Mouse (Mus musculus) MEL (cell line): Measurements from ENCODE around the gene Lrp4. TPM values are rescaled to one million over a fixed set of nuclear protein-coding genes. Genes with fewer than 3 reads are reported as not detected.

Source experiments
- DNase-seq: peaks from one replicate; pipeline ENCODE4 v3.0.0; 2011; ENCODE audit warnings: low read depth, low spot score
- H3K27ac ChIP-seq: 2 replicates; pipeline ENCODE4 v1.5.1; 2012; ENCODE audit warnings: low read depth, mild to moderate bottlenecking, control low read depth, low read length, moderate library complexity; ENCODE audit not compliant: control insufficient read depth
- H3K27me3 ChIP-seq, 2 experiments: fragments of 150-350 bp in 1 of 2; sonication (generic) in 1 of 2; 2 replicates each; pipeline ENCODE4 v1.6.1; 2012; ENCODE audit warnings: low read length in 2 of 2, mild to moderate bottlenecking in 2 of 2, improper control_type of control experiment in 1 of 2, moderate library complexity in 1 of 2; ENCODE audit not compliant: insufficient read depth in 2 of 2, control insufficient read depth in 1 of 2
- H3K36me3 ChIP-seq, 2 experiments: 2 replicates each; pipeline ENCODE4 v1.6.1; 2012 to 2014; ENCODE audit warnings: low read length in 2 of 2, improper control_type of control experiment in 1 of 2, inconsistent platforms in 1 of 2, mild to moderate bottlenecking in 1 of 2; ENCODE audit not compliant: insufficient read depth in 2 of 2, control insufficient read depth in 1 of 2
- H3K4me1 ChIP-seq, 2 experiments: fragments of 150-350 bp in 1 of 2; sonication (generic) in 1 of 2; 2 replicates each; pipeline ENCODE4 v1.6.1; 2012; ENCODE audit warnings: low read length in 2 of 2, improper control_type of control experiment in 1 of 2, mild to moderate bottlenecking in 1 of 2; ENCODE audit not compliant: insufficient read depth in 2 of 2, control insufficient read depth in 1 of 2
- H3K4me3 ChIP-seq, 2 experiments: fragments of 150-350 bp in 1 of 2; sonication (generic) in 1 of 2; 2 replicates each; pipeline ENCODE4 v1.5.1; 2012; ENCODE audit warnings: low read depth in 2 of 2, low read length in 2 of 2, mild to moderate bottlenecking in 2 of 2, moderate library complexity in 2 of 2, control low read depth in 1 of 2, improper control_type of control experiment in 1 of 2; ENCODE audit not compliant: control insufficient read depth in 1 of 2, insufficient read depth in 1 of 2
- H3K79me2 ChIP-seq: 2 replicates; pipeline ENCODE4 v1.6.1; 2012; ENCODE audit warnings: mild to moderate bottlenecking, low read length, moderate library complexity; ENCODE audit not compliant: control insufficient read depth, poor library complexity, insufficient read depth
- H3K9ac ChIP-seq: 2 replicates; pipeline ENCODE4 v1.6.1; 2012; ENCODE audit warnings: low read depth, mild to moderate bottlenecking, control low read depth, low read length, moderate library complexity; ENCODE audit not compliant: control insufficient read depth, poor library complexity, severe bottlenecking
- H3K9me3 ChIP-seq: fragments of 150-350 bp; sonication (generic); replicated peaks from 2 replicates; pipeline ENCODE4 v1.6.1; 2012; ENCODE audit warnings: mild to moderate bottlenecking, low read length, improper control_type of control experiment, moderate library complexity; ENCODE audit not compliant: insufficient read depth
- CHD1 ChIP-seq: IDR thresholded peaks from 2 replicates; pipeline ENCODE4 v1.6.1; 2012; ENCODE audit warnings: low read depth, mild to moderate bottlenecking, inconsistent platforms, low read length, improper control_type of control experiment
- CHD2 ChIP-seq: IDR thresholded peaks from 2 replicates; pipeline ENCODE4 v1.6.1; 2011; ENCODE audit warnings: low read length, improper control_type of control experiment
- E2F4 ChIP-seq: IDR thresholded peaks from 2 replicates; pipeline ENCODE4 v1.6.1; 2011; ENCODE audit warnings: low read depth, low read length, improper control_type of control experiment, borderline replicate concordance
- ELF1 ChIP-seq: IDR thresholded peaks from 2 replicates; pipeline ENCODE4 v1.6.1; 2014; ENCODE audit warnings: low read depth, mild to moderate bottlenecking, inconsistent platforms, low read length, improper control_type of control experiment, moderate library complexity
- ETS1 ChIP-seq: IDR thresholded peaks from 2 replicates; pipeline ENCODE4 v1.6.1; 2012; ENCODE audit warnings: low read depth, mild to moderate bottlenecking, inconsistent platforms, low read length, improper control_type of control experiment, moderate library complexity
- GABPA ChIP-seq: IDR thresholded peaks from 2 replicates; pipeline ENCODE4 v1.6.1; 2012; ENCODE audit warnings: low read depth, mild to moderate bottlenecking, inconsistent platforms, low read length, improper control_type of control experiment, moderate library complexity
- MYC ChIP-seq: IDR thresholded peaks from 2 replicates; pipeline ENCODE4 v1.6.1; 2011; ENCODE audit warnings: low read depth, mild to moderate bottlenecking, low read length, improper control_type of control experiment, moderate library complexity
- NELFE ChIP-seq: IDR thresholded peaks from 2 replicates; pipeline ENCODE4 v1.6.1; 2011; ENCODE audit warnings: low read depth, low read length, improper control_type of control experiment
- POLR2A ChIP-seq, 2 experiments: IDR thresholded peaks; 2 replicates each; pipeline ENCODE4 v1.6.1; 2011 to 2012; ENCODE audit warnings: low read length in 2 of 2, mild to moderate bottlenecking in 2 of 2, control low read depth in 1 of 2, improper control_type of control experiment in 1 of 2, low read depth in 1 of 2, moderate library complexity in 1 of 2; ENCODE audit not compliant: control insufficient read depth in 1 of 2, insufficient read depth in 1 of 2, poor library complexity in 1 of 2
- POLR2AphosphoS2 ChIP-seq: IDR thresholded peaks from 2 replicates; pipeline ENCODE4 v1.6.1; 2011; ENCODE audit warnings: low read length, improper control_type of control experiment
- POLR2AphosphoS5 ChIP-seq: IDR thresholded peaks from 2 replicates; pipeline ENCODE4 v1.6.1; 2012; ENCODE audit warnings: low read depth, borderline replicate concordance, mild to moderate bottlenecking, inconsistent platforms, low read length, moderate library complexity, mixed read lengths
- RCOR1 ChIP-seq: IDR thresholded peaks from 2 replicates; pipeline ENCODE4 v1.6.1; 2012; ENCODE audit warnings: low read depth, mild to moderate bottlenecking, inconsistent platforms, low read length, improper control_type of control experiment
- SMC3 ChIP-seq: IDR thresholded peaks from 2 replicates; pipeline ENCODE4 v1.6.1; 2011; ENCODE audit warnings: low read depth, low read length, improper control_type of control experiment
- TAL1 ChIP-seq: IDR thresholded peaks from 2 replicates; pipeline ENCODE4 v1.6.1; 2012; ENCODE audit warnings: mild to moderate bottlenecking, inconsistent platforms, low read length, moderate library complexity, mixed read lengths
- TCF12 ChIP-seq: IDR thresholded peaks from 2 replicates; pipeline ENCODE4 v1.6.1; 2014; ENCODE audit warnings: low read depth, mild to moderate bottlenecking, inconsistent platforms, low read length, improper control_type of control experiment, moderate library complexity
- USF2 ChIP-seq, 2 experiments: IDR thresholded peaks; 2 replicates each; pipeline ENCODE4 v1.6.1; 2011 to 2012; ENCODE audit warnings: improper control_type of control experiment in 2 of 2, low read length in 2 of 2, borderline replicate concordance in 1 of 2, inconsistent platforms in 1 of 2, low read depth in 1 of 2, mild to moderate bottlenecking in 1 of 2; ENCODE audit not compliant: insufficient read depth in 1 of 2
- polyA plus RNA-seq, 2 experiments: library from polyadenylated mRNA; stranded (reverse) in 1 of 2; unstranded in 1 of 2; fragments of >175 nt in 1 of 2; fragments of >200 nt in 1 of 2; gene quantifications; 2 replicates each; pipeline versions ENCODE4 v1.2.1 to v1.2.4; 2012; ENCODE audit warnings: low replicate concordance in 2 of 2, low read depth in 1 of 2; ENCODE audit not compliant: insufficient read length in 2 of 2, insufficient read depth in 1 of 2, missing spikeins in 1 of 2
- total RNA-seq: library from RNA; depleted of rRNA; stranded (reverse); fragments of 300-350 nt; gene quantifications from 2 replicates; pipeline ENCODE4 v1.2.3, GENCODE M21; 2012

The Lrp4 gene
- total and polyA plus RNA-seq, 3 experiments: 1.1 to 2.8 TPM; not detected in 1

- TF ChIP-seq POLR2AphosphoS5 (no peak), GABPA (no peak), ETS1 (no peak), TCF12 (no peak), RCOR1 (no peak), NELFE (no peak), ELF1 (no peak), SMC3 (no peak), USF2 (IDR thresholded peaks at IDR 0.05; ENCODE audit: borderline replicate concordance in 1 of 2, insufficient read depth in 1 of 2, low read depth in 1 of 2, low read length in 2 of 2) (no peak), CHD2 (no peak), CHD1 (no peak), E2F4 (no peak), POLR2A (IDR thresholded peaks at IDR 0.05; ENCODE audit: control insufficient read depth in 1 of 2, insufficient read depth in 1 of 2, low read depth in 1 of 2, low read length in 2 of 2, poor library complexity in 1 of 2) (no peak)
- no peak overlapping the region for H3K9ac ChIP-seq
- no peaks in the 10 kb centered on the region for H3K9me3 ChIP-seq
- H3K4me1 ChIP-seq: no peaks in the 10 kb centered on the region
- H3K4me3 ChIP-seq: no peak overlapping the region
- no peak for DNase-seq
- H3K27me3 ChIP-seq: no peaks in the 10 kb centered on the region
- no peak overlapping the region for H3K27ac ChIP-seq
- H3K79me2 ChIP-seq: no peaks in the 10 kb centered on the region
- H3K36me3 ChIP-seq: no peaks in the 10 kb centered on the region
Measured at GRCm38 (mm10) chr2:91476251-91476661, 18.9 kb downstream of the Lrp4 start.

- H3K9me3 ChIP-seq: no peaks in the 10 kb centered on the region
- TF ChIP-seq MYC (no peak), TAL1 (no peak), ELF1 (no peak), RCOR1 (no peak), POLR2AphosphoS2 (no peak), CHD2 (no peak), NELFE (no peak)
- DNase-seq: no peak
- no peaks in the 10 kb centered on the region for H3K79me2 ChIP-seq
- H3K27ac ChIP-seq: no peak overlapping the region
- no peaks in the 10 kb centered on the region for H3K27me3 ChIP-seq
- no peaks in the 10 kb centered on the region for H3K36me3 ChIP-seq
- H3K9ac ChIP-seq: no peak overlapping the region
- H3K4me3 ChIP-seq: no peak overlapping the region
- H3K4me1 ChIP-seq: no peaks in the 10 kb centered on the region
Measured at GRCm38 (mm10) chr2:91476841-91477240, 19.5 kb downstream of the Lrp4 start.
